Mouse (Mus musculus): Measurements from ENCODE around the gene Ahsg. TPM values are rescaled to one million over a fixed set of nuclear protein-coding genes. Genes with fewer than 3 reads are reported as not detected.

Gene Ahsg
- polyA plus RNA-seq (2015; fragmentation: Nextera tagmentation; extraction: Ambion mirVana), result 2.9 and 11.2 TPM in 2 replicates

DNA sequence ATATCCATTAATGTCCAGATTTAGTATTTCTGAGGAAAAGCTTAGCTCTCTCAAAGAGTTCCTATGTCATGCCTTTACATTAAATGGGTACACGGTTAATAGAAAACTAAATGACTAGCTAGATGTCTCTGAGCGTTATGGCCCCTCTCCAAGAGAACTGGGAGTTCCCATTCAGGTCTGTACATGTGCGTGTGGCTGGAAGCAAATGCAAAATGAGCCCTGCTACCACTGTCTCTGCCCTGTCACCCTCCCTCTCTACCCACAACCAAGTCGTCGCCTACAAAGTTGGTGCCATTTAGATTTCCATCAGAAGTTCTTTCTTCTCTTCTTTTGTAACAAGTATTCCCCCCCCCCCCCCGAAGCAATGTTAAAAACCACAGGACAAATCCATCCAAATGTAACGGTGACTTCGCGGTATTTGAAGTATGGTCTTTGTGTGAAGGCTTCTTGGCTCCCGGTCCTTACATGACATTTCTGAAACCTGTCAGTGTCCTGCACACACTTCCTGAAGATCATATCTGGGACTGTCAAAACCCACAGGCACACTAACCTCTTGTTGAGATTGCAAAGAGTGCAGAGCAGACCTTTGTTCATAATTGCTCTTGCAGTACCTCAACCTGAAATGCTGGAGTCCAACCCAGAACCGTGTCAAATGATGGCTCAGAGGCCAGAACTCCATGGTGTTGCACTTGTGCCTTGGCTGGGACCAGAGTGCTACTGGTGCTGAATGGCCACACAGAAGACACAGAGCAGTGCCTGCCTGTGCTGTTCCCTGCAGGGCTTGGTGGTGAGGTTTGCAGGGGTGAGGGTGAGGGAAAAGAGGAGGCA lies at the start of gene Ahsg:
TSS of gene Ahsg (plus strand) at position 595 of the 828 bp plus-strand sequence.
- no peaks in the 10 kb centered on the region; the same call in 1 of the 2 replicates for H3K27me3 ChIP-seq
- WGBS, result 78% methylated on average over 11 of the region's 11 CpGs
- ATAC-seq (ENCODE audit: borderline replicate concordance, extremely low read depth, low FRiP score, low TSS enrichment), result no peak
- H3K36me3 ChIP-seq, result no peaks in the 10 kb centered on the region
- H3K4me3 ChIP-seq, result no peak within 1 kb of the TSS
- H3K9ac ChIP-seq, result no peak within 1 kb of the TSS
- no peak within 1 kb of the TSS for H3K4me2 ChIP-seq
- H3K9me3 ChIP-seq, result no peaks in the 10 kb centered on the region
- H3K27ac ChIP-seq, result no peak within 1 kb of the TSS
- H3K4me1 ChIP-seq, result no peaks in the 10 kb centered on the region

DNA sequence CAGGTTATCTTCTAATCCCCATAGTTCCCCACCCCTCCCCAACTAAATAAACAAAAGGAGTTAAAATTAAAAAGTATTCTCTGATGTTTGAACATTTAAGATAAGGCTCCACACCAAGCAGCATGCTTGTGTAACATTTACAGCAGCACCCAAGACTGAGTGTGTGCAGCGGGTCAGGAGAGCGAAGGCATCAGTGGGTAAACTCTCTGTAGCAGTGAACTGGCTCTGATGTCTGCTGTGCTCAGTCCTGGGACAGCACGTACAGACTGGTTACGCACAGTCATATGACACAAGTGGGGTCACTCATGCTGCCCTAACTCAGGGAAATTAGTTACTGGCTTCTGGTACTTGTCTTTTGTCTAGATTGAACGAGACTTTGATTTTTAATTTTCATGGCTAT lies 48.2 kb upstream of the Ahsg start:
- no peak for ATAC-seq (ENCODE audit: borderline replicate concordance, extremely low read depth, low FRiP score, low TSS enrichment)
- H3K4me2 ChIP-seq, result no peak overlapping the region
- no peak overlapping the region for H3K4me3 ChIP-seq
- WGBS, result 81% methylated on average over 5 of the region's 5 CpGs
- H3K36me3 ChIP-seq, result peaks cover 9% of the 10 kb centered on the region
- peaks cover 7% of the 10 kb centered on the region for H3K4me1 ChIP-seq
- no peak overlapping the region for H3K27ac ChIP-seq
- no peak overlapping the region for H3K9ac ChIP-seq
- no peaks in the 10 kb centered on the region for H3K27me3 ChIP-seq
- H3K9me3 ChIP-seq, result no peaks in the 10 kb centered on the region

DNA sequence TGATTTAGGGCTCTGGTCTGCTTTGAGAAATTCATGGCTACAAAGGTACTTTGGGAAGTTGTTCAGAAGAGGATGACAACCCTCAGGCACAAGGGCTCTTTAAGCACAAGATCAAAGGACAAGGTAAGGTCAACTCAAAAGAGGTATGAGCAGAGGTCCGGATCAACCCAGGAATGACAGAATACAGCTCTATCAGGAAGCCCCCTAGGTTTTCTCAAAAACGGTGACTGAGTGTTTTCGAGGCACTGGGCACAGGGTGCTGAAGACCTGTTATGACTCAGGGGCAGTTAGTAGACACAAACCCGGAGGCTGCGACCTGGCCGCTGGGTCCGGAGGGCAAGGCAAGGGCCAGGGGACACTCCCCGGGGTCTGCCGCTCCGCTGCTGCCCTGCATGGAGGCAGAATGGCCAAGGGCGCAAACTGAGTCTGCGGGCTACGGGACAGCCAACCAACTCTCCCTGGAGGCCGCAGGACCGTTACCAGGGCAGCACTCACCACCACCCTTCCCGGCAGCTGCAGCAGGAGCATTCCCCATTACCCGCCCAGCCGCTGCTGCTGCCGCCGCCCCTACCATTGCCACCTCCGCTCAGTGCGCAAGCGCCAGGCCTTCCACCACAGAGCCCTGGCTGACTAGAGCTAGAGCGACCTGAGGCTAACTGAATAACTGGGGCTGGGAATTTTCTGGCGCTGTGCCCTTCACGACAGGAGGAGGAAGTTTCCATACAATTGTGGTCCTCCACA lies 46.8 kb upstream of the Ahsg start:
- H3K27ac ChIP-seq, result no peak overlapping the region
- peaks cover 6% of the 10 kb centered on the region; the same call in 1 of the 2 replicates for H3K36me3 ChIP-seq
- no peaks in the 10 kb centered on the region for H3K9me3 ChIP-seq
- no peaks in the 10 kb centered on the region for H3K27me3 ChIP-seq
- peak overlapping the region; percentile 93 for H3K4me2 ChIP-seq
- ATAC-seq (ENCODE audit: borderline replicate concordance, extremely low read depth, low FRiP score, low TSS enrichment), result peak; percentile 95
- H3K4me3 ChIP-seq, result peak overlapping the region; percentile 57
- H3K9ac ChIP-seq, result peak overlapping the region; percentile 66
- H3K4me1 ChIP-seq, result peaks cover 7% of the 10 kb centered on the region
- 5% methylated on average over 26 of the region's 26 CpGs for WGBS

DNA sequence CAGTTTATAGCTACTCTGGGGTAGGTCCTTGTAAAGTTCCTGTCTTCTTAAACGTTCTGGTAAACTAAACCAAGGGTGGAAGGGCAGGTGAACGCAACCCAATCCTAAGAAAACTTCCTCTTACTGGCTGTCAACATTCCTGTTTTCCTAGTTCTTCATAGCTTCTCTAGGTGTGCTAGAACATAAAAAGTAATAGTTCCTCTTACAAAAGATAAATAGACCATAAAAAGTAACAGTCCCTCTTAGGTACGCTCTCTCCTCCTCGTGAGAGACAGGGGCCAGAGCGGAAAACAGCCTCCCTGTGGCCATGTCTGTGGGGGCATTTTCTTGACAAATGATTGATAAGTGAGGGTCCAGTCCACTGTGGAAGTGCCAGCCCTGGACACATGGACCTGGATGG lies 46.2 kb upstream of the Ahsg start:
- Histone ChIP-seq H3K36me3 (peaks cover 6% of the 10 kb centered on the region; the same call in 1 of the 2 replicates), H3K9me3 (no peaks in the 10 kb centered on the region), H3K27ac (peak overlapping the region; percentile 21; the same call in 1 of the 2 replicates), H3K9ac (no peak overlapping the region), H3K4me2 (peak overlapping the region; percentile 93), H3K27me3 (no peaks in the 10 kb centered on the region), H3K4me1 (peaks cover 7% of the 10 kb centered on the region), H3K4me3 (peak overlapping the region; percentile 57)
- WGBS, result 53% methylated on average over 5 of the region's 5 CpGs
- ATAC-seq (ENCODE audit: borderline replicate concordance, extremely low read depth, low FRiP score, low TSS enrichment), result no peak

DNA sequence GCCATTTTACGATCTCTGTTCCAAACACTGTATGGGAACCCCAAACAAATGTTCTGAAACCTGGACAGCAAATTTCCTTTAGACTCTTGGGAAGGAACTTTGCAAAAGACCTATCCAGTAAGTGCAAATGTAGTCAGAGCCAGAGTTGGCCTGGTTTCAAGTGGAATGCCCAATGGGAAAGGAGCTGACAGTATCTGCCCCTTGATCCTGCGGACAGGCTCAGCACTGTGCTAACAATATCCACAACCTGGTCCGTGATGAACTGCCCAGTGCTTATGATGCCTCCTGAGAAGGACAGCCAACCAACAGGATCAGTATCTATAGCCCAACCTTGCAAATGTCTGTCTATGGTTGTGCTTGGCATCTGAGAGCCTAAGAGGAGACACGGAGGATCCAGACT lies 45.6 kb upstream of the Ahsg start:
- WGBS, result 80% methylated on average over 4 of the region's 4 CpGs
- no peaks in the 10 kb centered on the region for H3K27me3 ChIP-seq
- H3K4me2 ChIP-seq, result no peak overlapping the region
- no peak overlapping the region for H3K4me3 ChIP-seq
- H3K27ac ChIP-seq, result no peak overlapping the region
- H3K4me1 ChIP-seq, result peaks cover 7% of the 10 kb centered on the region
- peaks cover 4% of the 10 kb centered on the region; the same call in 1 of the 2 replicates for H3K36me3 ChIP-seq
- ATAC-seq (ENCODE audit: borderline replicate concordance, extremely low read depth, low FRiP score, low TSS enrichment), result no peak
- H3K9me3 ChIP-seq, result no peaks in the 10 kb centered on the region
- H3K9ac ChIP-seq, result no peak overlapping the region

DNA sequence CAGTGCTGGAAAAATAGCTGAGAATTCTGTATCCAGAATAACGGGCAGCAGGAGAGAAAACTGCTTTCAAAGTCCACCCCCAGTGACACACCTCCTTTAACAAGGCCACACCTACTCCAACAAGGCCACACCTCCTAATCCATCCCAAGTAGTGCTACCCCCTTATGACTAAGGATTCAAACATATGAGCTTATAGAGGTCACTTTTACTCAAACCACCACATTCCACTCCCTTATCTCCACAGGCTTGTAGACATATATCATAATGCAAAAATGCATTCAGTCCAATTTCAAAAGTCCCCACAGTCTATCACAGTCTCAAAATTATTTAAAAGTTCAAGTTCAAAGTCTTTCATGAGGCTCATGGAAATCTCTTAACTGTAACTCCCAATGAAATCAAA lies 43.4 kb upstream of the Ahsg start:
- Histone ChIP-seq H3K27me3 (no peaks in the 10 kb centered on the region), H3K27ac (no peak overlapping the region), H3K4me1 (peaks cover 7% of the 10 kb centered on the region), H3K4me3 (no peak overlapping the region), H3K9me3 (no peaks in the 10 kb centered on the region), H3K36me3 (no peaks in the 10 kb centered on the region), H3K9ac (no peak overlapping the region), H3K4me2 (no peak overlapping the region)
- ATAC-seq (ENCODE audit: borderline replicate concordance, extremely low read depth, low FRiP score, low TSS enrichment), result no peak
- 75% methylated on average over 1 of the region's 1 CpGs for whole genome bisulfite sequencing

DNA sequence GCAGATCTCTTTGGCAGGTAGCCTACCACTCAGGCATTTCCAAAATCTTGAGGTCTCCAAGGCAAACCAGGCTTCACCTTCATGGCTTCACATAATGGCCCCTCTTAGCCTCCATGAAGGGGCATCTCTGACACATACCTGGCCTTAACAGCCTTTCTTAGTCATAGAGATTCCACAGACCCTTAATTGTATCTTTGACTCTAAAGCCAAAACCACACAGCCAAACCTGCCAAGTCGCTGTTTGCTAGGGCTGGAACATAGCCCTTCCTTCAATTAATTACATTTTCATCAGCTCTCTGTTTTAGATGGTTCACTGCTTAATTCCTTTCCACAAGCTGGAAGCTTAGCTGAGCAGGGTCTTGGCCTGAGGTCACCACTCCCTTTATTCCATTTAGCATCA lies 42.7 kb upstream of the Ahsg start:
- Histone ChIP-seq H3K9me3 (no peaks in the 10 kb centered on the region), H3K4me2 (no peak overlapping the region), H3K9ac (no peak overlapping the region), H3K27me3 (no peaks in the 10 kb centered on the region), H3K4me3 (no peak overlapping the region), H3K36me3 (no peaks in the 10 kb centered on the region), H3K4me1 (peaks cover 7% of the 10 kb centered on the region), H3K27ac (no peak overlapping the region)
- no peak for ATAC-seq (ENCODE audit: borderline replicate concordance, extremely low read depth, low FRiP score, low TSS enrichment)
- WGBS, result 78% methylated on average over 1 of the region's 1 CpGs

DNA sequence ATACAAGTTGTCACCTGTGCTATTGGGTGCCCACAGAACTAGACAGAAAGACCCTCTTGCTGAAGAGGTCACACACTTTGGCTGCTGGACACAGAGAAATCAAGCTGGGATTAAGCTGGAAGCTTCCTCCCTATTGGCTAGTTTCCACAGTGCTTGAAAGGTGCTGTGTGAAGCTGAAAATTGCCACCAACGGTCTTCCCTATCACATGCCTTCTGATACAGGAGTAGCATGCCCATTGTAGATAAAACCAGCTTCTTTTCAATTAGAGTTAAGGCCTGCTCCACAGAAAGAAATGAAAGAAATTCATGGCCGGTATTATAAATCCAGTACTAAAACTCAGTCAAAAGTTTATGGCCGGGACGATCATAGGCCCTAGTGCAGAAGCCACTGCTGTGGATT lies 38.4 kb upstream of the Ahsg start:
- Histone ChIP-seq H3K27ac (no peak overlapping the region), H3K4me3 (no peak overlapping the region), H3K4me2 (no peak overlapping the region), H3K36me3 (no peaks in the 10 kb centered on the region), H3K4me1 (peaks cover 4% of the 10 kb centered on the region), H3K9me3 (no peaks in the 10 kb centered on the region), H3K9ac (no peak overlapping the region), H3K27me3 (no peaks in the 10 kb centered on the region)
- no peak for ATAC-seq (ENCODE audit: borderline replicate concordance, extremely low read depth, low FRiP score, low TSS enrichment)
- 88% methylated on average over 4 of the region's 4 CpGs for WGBS

DNA sequence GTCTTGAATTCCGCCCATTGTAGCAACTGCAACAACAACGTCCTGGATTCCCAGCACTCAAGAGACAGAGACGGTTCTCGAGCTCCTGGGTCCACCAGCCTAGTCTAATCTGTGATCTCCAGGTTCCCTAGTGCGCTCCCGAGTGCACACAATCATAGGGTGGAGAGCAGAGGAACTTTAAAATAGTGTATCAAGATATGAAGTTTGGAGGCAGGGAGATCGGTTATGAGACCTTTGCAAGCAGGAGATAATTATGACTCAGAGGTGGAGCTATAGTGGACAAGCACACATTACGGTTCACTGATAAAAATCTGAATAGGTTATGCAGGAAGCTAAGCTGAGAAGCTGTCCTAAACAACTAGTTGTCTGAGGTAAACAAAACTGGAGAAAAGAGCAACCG lies 34.3 kb upstream of the Ahsg start:
- H3K4me3 ChIP-seq, result peak overlapping the region; percentile 98
- H3K9ac ChIP-seq, result peak overlapping the region; percentile 54
- peaks cover 12% of the 10 kb centered on the region for H3K4me1 ChIP-seq
- H3K36me3 ChIP-seq, result no peaks in the 10 kb centered on the region; the same call in 1 of the 2 replicates
- H3K9me3 ChIP-seq, result no peaks in the 10 kb centered on the region
- 9% methylated on average over 9 of the region's 9 CpGs for WGBS
- ATAC-seq (ENCODE audit: borderline replicate concordance, extremely low read depth, low FRiP score, low TSS enrichment), result no peak
- peak overlapping the region; percentile 75 for H3K4me2 ChIP-seq
- H3K27me3 ChIP-seq, result no peaks in the 10 kb centered on the region
- H3K27ac ChIP-seq, result peak overlapping the region; percentile 71

DNA sequence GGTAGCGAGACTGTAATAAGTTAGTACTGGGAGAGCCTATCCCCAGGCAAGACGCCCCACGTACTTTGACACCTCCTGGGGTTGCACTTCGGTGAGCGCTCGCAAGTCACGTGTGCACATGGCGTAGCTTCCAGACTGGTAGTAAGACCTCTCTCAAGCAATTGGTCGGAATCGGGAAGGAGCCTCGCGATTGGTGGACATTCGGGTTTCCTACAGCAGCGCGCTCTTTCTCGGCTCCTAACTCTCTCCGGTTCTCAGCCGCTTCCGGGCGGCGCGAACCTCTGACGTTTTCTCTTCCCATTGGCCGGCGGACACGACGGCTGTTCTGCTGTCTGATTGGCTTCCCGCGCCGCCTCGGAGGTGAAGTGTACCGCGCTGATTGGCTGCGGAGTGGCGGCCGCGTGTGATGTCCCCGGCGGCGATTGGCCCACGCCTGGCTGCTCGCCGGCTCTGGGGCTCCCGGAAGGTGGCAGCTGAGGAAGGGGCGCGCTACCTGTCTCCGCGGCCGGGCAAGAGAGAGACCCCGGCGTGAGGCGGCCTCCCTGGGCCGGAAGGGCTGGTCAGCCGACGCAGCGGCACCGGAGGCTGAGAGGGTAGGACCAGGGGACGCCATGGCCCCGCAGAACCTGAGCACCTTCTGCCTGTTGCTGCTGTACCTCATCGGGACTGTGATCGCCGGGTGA lies 33.5 kb upstream of the Ahsg start, which contains the start of the genes Tbccd1 and Dnajb11:
TSS of gene Tbccd1 (minus strand) at position 239 of the 683 bp plus-strand sequence.
TSS of gene Dnajb11 (plus strand) at position 415 of the 683 bp plus-strand sequence.
- under 1% methylated on average over 62 of the region's 62 CpGs for WGBS

DNA sequence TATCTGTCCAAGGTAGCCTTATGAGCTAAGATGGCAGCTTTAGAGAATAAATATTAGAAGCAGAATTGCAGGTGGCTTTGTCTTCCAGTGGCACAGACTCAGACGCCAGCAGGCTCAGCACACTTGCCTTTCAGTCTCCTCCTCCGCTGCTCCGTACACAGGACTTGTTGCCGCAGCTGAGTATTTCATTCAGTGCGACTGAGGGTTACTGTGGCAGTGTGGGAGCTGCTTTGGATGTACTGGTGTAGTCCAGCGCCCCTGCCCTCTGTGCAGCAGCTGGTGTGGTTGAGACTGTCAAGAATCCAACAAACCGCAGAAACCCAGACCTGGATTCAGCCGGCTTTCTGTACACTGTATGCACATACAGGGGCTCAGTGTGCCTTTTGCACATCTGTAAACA lies 18.7 kb upstream of the Ahsg start:
- H3K9ac ChIP-seq, result no peak overlapping the region
- H3K4me1 ChIP-seq, result no peaks in the 10 kb centered on the region
- no peaks in the 10 kb centered on the region for H3K9me3 ChIP-seq
- 93% methylated on average over 8 of the region's 8 CpGs for WGBS
- no peaks in the 10 kb centered on the region for H3K27me3 ChIP-seq
- H3K27ac ChIP-seq, result no peak overlapping the region
- H3K4me3 ChIP-seq, result no peak overlapping the region
- H3K36me3 ChIP-seq, result peaks cover 60% of the 10 kb centered on the region
- ATAC-seq (ENCODE audit: borderline replicate concordance, extremely low read depth, low FRiP score, low TSS enrichment), result no peak
- no peak overlapping the region for H3K4me2 ChIP-seq

More for the DNA sequence above, 33.5 kb upstream of the Ahsg start, which contains the start of the genes Tbccd1 and Dnajb11:
- H3K4me3 ChIP-seq, result peak within 1 kb of the TSS; percentile 98
- H3K9ac ChIP-seq, result peak within 1 kb of the TSS; percentile 93
- no peaks in the 10 kb centered on the region for H3K27me3 ChIP-seq
- peaks cover 3% of the 10 kb centered on the region for H3K36me3 ChIP-seq
- H3K4me2 ChIP-seq, result peak within 1 kb of the TSS; percentile 83
- no peaks in the 10 kb centered on the region for H3K9me3 ChIP-seq
- peak; percentile 99 for ATAC-seq (ENCODE audit: borderline replicate concordance, extremely low read depth, low FRiP score, low TSS enrichment)
- peaks cover 12% of the 10 kb centered on the region for H3K4me1 ChIP-seq
- peak within 1 kb of the TSS; percentile 71 for H3K27ac ChIP-seq
